Mouse (Mus musculus) intestine, embryonic 14.5 days (tissue): ENCODE measurements at regions not wholly inside any gene's neighbourhood (a gene's known extent, or its start where the extent isn't known, plus 50 kb on each side); places are given as distances from the start of the nearest gene placed in this dataset.

Experiments
- ATAC-seq: fragments of 200-750 bp; cut with Nextera tagmentation; replicated peaks from 2 replicates; pipeline ENCODE4 v1.8.0; 2017; ENCODE audit warnings: low read depth, moderate number of reproducible peaks, moderate TSS enrichment, moderate library complexity; ENCODE audit not compliant: low FRiP score, low TSS enrichment
- DNase-seq: peaks from one replicate; pipeline ENCODE4 v3.0.0-alpha.2; 2018; ENCODE audit warnings: low spot score
- H3K27ac ChIP-seq: fragments of 300-500 bp; sonication (generic); 2 replicates; pipeline ENCODE4 v1.5.1; 2014; ENCODE audit warnings: low read depth, mild to moderate bottlenecking, control low read depth
- H3K27me3 ChIP-seq: fragments of 300-500 bp; sonication (generic); replicated peaks from 2 replicates; pipeline ENCODE4 v1.6.1; 2014; ENCODE audit warnings: low read length, control low read depth; ENCODE audit not compliant: control insufficient read depth, insufficient read depth
- H3K36me3 ChIP-seq: fragments of 300-500 bp; sonication (generic); 2 replicates; pipeline ENCODE4 v1.6.1; 2014; ENCODE audit warnings: low read length, control low read depth; ENCODE audit not compliant: control insufficient read depth, insufficient read depth
- H3K4me1 ChIP-seq: fragments of 300-500 bp; sonication (generic); replicated peaks from 2 replicates; pipeline ENCODE4 v1.6.1; 2014; ENCODE audit warnings: low read length, control low read depth, mixed read lengths; ENCODE audit not compliant: control insufficient read depth, insufficient read depth
- H3K4me2 ChIP-seq: fragments of 300-500 bp; sonication (generic); 2 replicates; pipeline ENCODE4 v1.6.1; 2014; ENCODE audit warnings: low read length
- H3K4me3 ChIP-seq: fragments of 300-500 bp; sonication (generic); 2 replicates; pipeline ENCODE4 v1.5.1; 2014; ENCODE audit warnings: low read depth, low read length, control low read depth, mixed read lengths
- H3K9ac ChIP-seq: fragments of 300-500 bp; sonication (generic); 2 replicates; pipeline ENCODE4 v1.6.1; 2014; ENCODE audit warnings: mild to moderate bottlenecking, low read length
- H3K9me3 ChIP-seq: fragments of 300-500 bp; sonication (generic); 2 replicates; pipeline ENCODE4 v1.6.1; 2016; ENCODE audit warnings: low read length, control low read depth; ENCODE audit not compliant: control insufficient read depth
- WGBS: fragments of 180-500 bp; shearing (Covaris S2); extraction: QIAGEN DNeasy Blood & Tissue Kit; methylation state at CpG from one replicate; pipeline ENCODE4 v1.1.7; 2014; 5-methylcytosine and 5-hydroxymethylcytosine counted together

GRCm38 (mm10) chr9:33000691-33001164, 364.7 kb downstream of the Ets1 start:
- no peaks in the 10 kb centered on the region for H3K36me3 ChIP-seq
- peak overlapping the region; percentile 27 for H3K4me2 ChIP-seq
- H3K27me3 ChIP-seq = no peaks in the 10 kb centered on the region
- peaks cover 10% of the 10 kb centered on the region; the same call in 1 of the 2 replicates for H3K4me1 ChIP-seq
- peak overlapping the region; percentile 72 for H3K27ac ChIP-seq
- no peaks in the 10 kb centered on the region for H3K9me3 ChIP-seq
- peak; percentile 78 for ATAC-seq
- no peak overlapping the region for H3K4me3 ChIP-seq
- WGBS = 22% methylated on average over 7 of the region's 7 CpGs
- DNase-seq = peak; percentile 77
- H3K9ac ChIP-seq = no peak overlapping the region

- Histone ChIP-seq H3K36me3 (no peaks in the 10 kb centered on the region), H3K4me3 (no peak overlapping the region), H3K27ac (peak overlapping the region; percentile 72), H3K4me2 (peak overlapping the region; percentile 27), H3K9me3 (no peaks in the 10 kb centered on the region), H3K27me3 (no peaks in the 10 kb centered on the region), H3K9ac (no peak overlapping the region), H3K4me1 (peaks cover 10% of the 10 kb centered on the region; the same call in 1 of the 2 replicates)
- DNase-seq (no peak), ATAC-seq (peak; percentile 47; the same call in 1 of the 2 replicates)
- 31% methylated on average over 9 of the region's 9 CpGs for WGBS
These were observed 365.3 kb downstream of the Ets1 start for GRCm38 (mm10) chr9:33001165-33001949.

- no peaks in the 10 kb centered on the region for H3K27me3 ChIP-seq
- peaks cover 10% of the 10 kb centered on the region; the same call in 1 of the 2 replicates for H3K4me1 ChIP-seq
- no peak overlapping the region for H3K4me2 ChIP-seq
- H3K27ac ChIP-seq = no peak overlapping the region
- ATAC-seq (no peak), DNase-seq (no peak)
- no peaks in the 10 kb centered on the region for H3K36me3 ChIP-seq
- H3K9me3 ChIP-seq = no peaks in the 10 kb centered on the region
- H3K4me3 ChIP-seq = no peak overlapping the region
- 94% methylated on average over 1 of the region's 1 CpGs for whole genome bisulfite sequencing
- H3K9ac ChIP-seq = no peak overlapping the region
These were observed 367.9 kb downstream of the Ets1 start for GRCm38 (mm10) chr9:33003880-33004279.

DNA sequence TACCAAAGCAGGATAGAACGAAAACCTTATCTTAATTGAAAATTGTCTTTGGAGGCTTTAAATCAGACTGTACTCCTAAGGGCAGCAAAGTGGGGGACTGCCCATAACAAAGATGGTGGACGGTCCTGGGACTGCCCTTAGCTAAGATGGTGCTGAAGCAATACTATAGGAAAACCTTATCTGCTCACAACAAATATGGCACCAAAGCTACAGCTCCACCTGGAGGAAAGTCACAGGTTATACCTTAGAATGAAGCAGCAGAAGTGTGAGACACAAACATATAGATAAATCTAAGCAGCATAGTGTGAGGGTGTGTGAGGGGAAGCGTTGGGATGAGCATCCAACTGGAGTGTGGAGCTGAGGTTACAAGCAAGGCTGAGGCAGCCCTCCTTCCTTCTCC, 368.5 kb downstream of the Ets1 start:
- Histone ChIP-seq H3K4me3 (no peak overlapping the region), H3K27ac (no peak overlapping the region), H3K36me3 (no peaks in the 10 kb centered on the region), H3K27me3 (no peaks in the 10 kb centered on the region), H3K4me2 (no peak overlapping the region), H3K9ac (no peak overlapping the region), H3K9me3 (no peaks in the 10 kb centered on the region), H3K4me1 (peaks cover 10% of the 10 kb centered on the region; the same call in 1 of the 2 replicates)
- 95% methylated on average over 3 of the region's 3 CpGs for whole genome bisulfite sequencing
- no peak for DNase-seq
- no peak for ATAC-seq

DNA sequence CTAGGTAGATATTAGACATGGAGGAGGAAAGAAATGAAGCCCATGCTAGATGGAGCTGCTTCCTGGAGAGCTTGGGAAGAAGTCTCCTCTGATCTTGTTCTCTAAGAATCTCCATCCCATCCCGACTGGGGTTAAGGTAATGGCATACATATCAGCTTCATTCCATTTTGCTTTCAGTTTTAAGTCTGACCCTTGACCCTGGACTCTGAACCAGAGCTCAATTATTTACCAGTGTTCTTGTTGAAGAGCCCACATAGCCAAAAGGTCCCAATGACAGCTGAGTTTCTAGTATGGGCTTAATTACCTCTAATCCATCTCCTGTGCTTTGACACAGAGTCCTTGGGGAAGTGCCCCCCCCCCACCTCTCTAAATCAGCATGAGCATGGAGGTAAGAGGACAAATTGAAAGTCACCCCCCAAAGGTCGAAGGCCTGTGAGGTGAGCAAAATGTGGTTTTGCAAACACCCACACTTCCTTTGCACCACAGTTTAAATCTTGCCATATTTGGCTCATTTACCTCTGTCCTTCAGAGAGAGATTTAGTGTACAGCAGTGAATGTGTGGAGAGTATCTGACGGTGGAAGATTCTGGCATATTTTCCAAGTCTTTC, 371.5 kb downstream of the Ets1 start:
- H3K27ac ChIP-seq = no peak overlapping the region
- no peaks in the 10 kb centered on the region for H3K4me1 ChIP-seq
- H3K27me3 ChIP-seq = no peaks in the 10 kb centered on the region
- no peaks in the 10 kb centered on the region for H3K36me3 ChIP-seq
- no peak overlapping the region for H3K9ac ChIP-seq
- H3K4me3 ChIP-seq = no peak overlapping the region
- WGBS = 67% methylated on average over 3 of the region's 3 CpGs
- DNase-seq (no peak), ATAC-seq (no peak)
- H3K4me2 ChIP-seq = no peak overlapping the region
- H3K9me3 ChIP-seq = no peaks in the 10 kb centered on the region

- Histone ChIP-seq H3K27ac (no peak overlapping the region), H3K9me3 (no peaks in the 10 kb centered on the region), H3K36me3 (no peaks in the 10 kb centered on the region), H3K4me1 (no peaks in the 10 kb centered on the region), H3K9ac (no peak overlapping the region), H3K27me3 (no peaks in the 10 kb centered on the region), H3K4me3 (no peak overlapping the region), H3K4me2 (no peak overlapping the region)
- DNase-seq = no peak
- no peak for ATAC-seq
These were observed 375.2 kb downstream of the Ets1 start for GRCm38 (mm10) chr9:33011241-33011640.

- Histone ChIP-seq H3K9me3 (no peaks in the 10 kb centered on the region), H3K4me1 (no peaks in the 10 kb centered on the region), H3K9ac (no peak overlapping the region), H3K4me2 (no peak overlapping the region), H3K36me3 (no peaks in the 10 kb centered on the region), H3K4me3 (no peak overlapping the region), H3K27ac (no peak overlapping the region), H3K27me3 (no peaks in the 10 kb centered on the region)
- ATAC-seq = no peak
- WGBS = 61% methylated on average over 3 of the region's 3 CpGs
- no peak for DNase-seq
These were observed 399.4 kb downstream of the Ets1 start for GRCm38 (mm10) chr9:33035401-33035800.

DNA sequence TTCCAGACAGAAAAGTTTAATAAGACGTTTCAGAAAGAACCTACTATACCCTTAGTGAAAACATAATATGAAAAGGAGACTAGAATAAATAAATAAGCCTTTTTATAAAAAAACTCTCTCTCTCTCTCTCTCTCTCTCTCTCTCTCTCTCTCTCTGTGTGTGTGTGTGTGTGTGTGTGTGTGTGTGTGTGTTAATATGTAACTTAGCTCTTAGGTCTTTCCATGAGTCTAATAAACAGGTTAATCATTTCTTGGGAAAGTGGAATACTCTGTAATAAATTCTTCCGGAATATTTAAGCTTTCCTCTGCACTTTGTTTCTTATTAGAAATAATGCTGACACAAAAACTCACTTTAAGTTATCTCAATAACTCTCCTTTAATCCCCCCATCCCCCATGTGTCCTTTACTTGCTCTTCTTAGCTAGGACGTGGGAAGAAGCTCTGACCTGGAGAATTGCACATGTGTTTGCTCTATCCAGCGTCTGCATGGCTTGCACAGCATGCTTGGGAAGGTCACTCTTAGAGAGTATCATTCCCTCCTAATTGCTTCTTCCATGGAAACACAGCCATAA, 403.3 kb downstream of the Ets1 start:
- 45% methylated on average over 4 of the region's 4 CpGs for WGBS
- no peak overlapping the region for H3K9ac ChIP-seq
- no peaks in the 10 kb centered on the region for H3K27me3 ChIP-seq
- no peaks in the 10 kb centered on the region for H3K4me1 ChIP-seq
- no peak overlapping the region for H3K4me2 ChIP-seq
- ATAC-seq (no peak), DNase-seq (no peak)
- H3K27ac ChIP-seq = no peak overlapping the region
- H3K4me3 ChIP-seq = no peak overlapping the region
- no peaks in the 10 kb centered on the region for H3K36me3 ChIP-seq
- H3K9me3 ChIP-seq = no peaks in the 10 kb centered on the region
